Mouse (Mus musculus) embryonic fibroblast, embryonic 13.5 days (primary cell): ENCODE data around the gene Npas3.

ENCODE experiments used
- CTCF ChIP-seq: IDR thresholded peaks from 2 replicates; pipeline ENCODE4 v1.5.1; 2011; ENCODE audit warnings: mild to moderate bottlenecking, control low read depth, low read length, moderate library complexity, borderline replicate concordance; ENCODE audit not compliant: insufficient read depth
- POLR2A ChIP-seq: IDR thresholded peaks from 2 replicates; pipeline ENCODE4 v1.6.1; 2011; ENCODE audit warnings: low read depth, mild to moderate bottlenecking, control low read depth, low read length, moderate library complexity

DNA sequence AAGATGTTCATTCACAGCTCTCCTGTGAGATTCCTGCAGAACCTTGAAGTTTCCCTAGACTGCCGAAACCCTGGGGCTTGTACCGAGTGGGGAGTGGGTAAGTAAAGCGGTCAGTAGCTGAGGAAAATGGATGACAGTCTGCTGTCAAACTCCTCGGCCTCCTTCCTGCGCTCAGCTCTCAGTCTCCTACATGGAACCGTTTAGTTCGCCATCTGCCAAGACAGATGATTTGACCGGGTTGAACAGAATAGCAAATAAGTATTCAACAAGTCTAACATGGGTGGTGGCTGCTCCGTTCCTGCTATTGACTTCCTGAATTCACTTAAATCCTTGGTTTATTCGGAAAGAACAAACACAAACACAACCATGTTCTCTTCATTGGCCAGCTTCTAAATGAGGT is 541.0 kb downstream of the Npas3 start:
- TF ChIP-seq CTCF: no peak
- TF ChIP-seq POLR2A: no peak
